Mouse (Mus musculus) embryonic facial prominence, embryonic 10.5 days (tissue): ENCODE measurements at regions not wholly inside any gene's neighbourhood (a gene's known extent, or its start where the extent isn't known, plus 50 kb on each side); places are given as distances from the start of the nearest gene placed in this dataset.

Experiments
- DNase-seq: peaks from one replicate; pipeline ENCODE4 v3.0.0-alpha.2; 2017; ENCODE audit warnings: low spot score
- H3K27ac ChIP-seq: fragments of 300-500 bp; sonication (generic); replicated peaks from 2 replicates; pipeline ENCODE4 v1.5.1; 2016; ENCODE audit warnings: mild to moderate bottlenecking
- H3K27me3 ChIP-seq: fragments of 300-500 bp; sonication (generic); replicated peaks from 2 replicates; pipeline ENCODE4 v1.6.1; 2016; ENCODE audit warnings: low read depth, mild to moderate bottlenecking; ENCODE audit not compliant: poor library complexity, severe bottlenecking
- H3K36me3 ChIP-seq: fragments of 300-500 bp; sonication (generic); replicated peaks from 2 replicates; pipeline ENCODE4 v1.6.1; 2016; ENCODE audit warnings: mild to moderate bottlenecking, moderate library complexity
- H3K4me1 ChIP-seq: fragments of 300-500 bp; sonication (generic); 2 replicates; pipeline ENCODE4 v1.6.1; 2016
- H3K4me3 ChIP-seq: fragments of 300-500 bp; sonication (generic); 2 replicates; pipeline ENCODE4 v1.5.1; 2016; ENCODE audit warnings: mild to moderate bottlenecking, moderate library complexity
- H3K9me3 ChIP-seq: fragments of 300-500 bp; sonication (generic); 2 replicates; pipeline ENCODE4 v1.6.1; 2016; ENCODE audit warnings: mild to moderate bottlenecking
- WGBS: fragments of 180-500 bp; shearing (Covaris S2); methylation state at CpG from one replicate; pipeline ENCODE4 v1.1.7; 2016; 5-methylcytosine and 5-hydroxymethylcytosine counted together

GRCm38 (mm10) chr3:146349393-146349792 is 55.0 kb upstream of the Ssx2ip start:
- H3K36me3 ChIP-seq = no peaks in the 10 kb centered on the region

GRCm38 (mm10) chr3:146350126-146350525 is 54.3 kb upstream of the Ssx2ip start:
- H3K27me3 ChIP-seq = peaks cover 12% of the 10 kb centered on the region; the same call in 1 of the 2 replicates
- H3K27ac ChIP-seq = no peak overlapping the region
- DNase-seq = no peak
- H3K9me3 ChIP-seq = no peaks in the 10 kb centered on the region
- H3K4me3 ChIP-seq = no peak overlapping the region
- 92% methylated on average over 9 of the region's 9 CpGs for WGBS
- no peaks in the 10 kb centered on the region for H3K36me3 ChIP-seq
- peaks cover 5% of the 10 kb centered on the region for H3K4me1 ChIP-seq

More at GRCm38 (mm10) chr3:146349393-146349792, 55.0 kb upstream of the Ssx2ip start:
- H3K9me3 ChIP-seq = no peaks in the 10 kb centered on the region
- peaks cover 5% of the 10 kb centered on the region for H3K4me1 ChIP-seq
- H3K27me3 ChIP-seq = peaks cover 12% of the 10 kb centered on the region; the same call in 1 of the 2 replicates
- DNase-seq = no peak
- 80% methylated on average over 8 of the region's 8 CpGs for WGBS
- H3K4me3 ChIP-seq = no peak overlapping the region
- H3K27ac ChIP-seq = no peak overlapping the region

GRCm38 (mm10) chr3:146351468-146351867 is 53.0 kb upstream of the Ssx2ip start:
- Histone ChIP-seq H3K4me3 (no peak overlapping the region), H3K9me3 (no peaks in the 10 kb centered on the region), H3K27me3 (0 out of 2 replicates have a peak, but pooled peaks cover 12% of the 10 kb centered on the region), H3K36me3 (no peaks in the 10 kb centered on the region), H3K27ac (no peak overlapping the region), H3K4me1 (no peaks in the 10 kb centered on the region)
- 92% methylated on average over 1 of the region's 1 CpGs for WGBS
- no peak for DNase-seq

- Histone ChIP-seq H3K4me3 (no peak overlapping the region), H3K4me1 (no peaks in the 10 kb centered on the region), H3K27me3 (0 out of 2 replicates have a peak, but pooled peaks cover 8% of the 10 kb centered on the region), H3K27ac (no peak overlapping the region), H3K36me3 (no peaks in the 10 kb centered on the region), H3K9me3 (no peaks in the 10 kb centered on the region)
- DNase-seq = no peak
- 86% methylated on average over 4 of the region's 4 CpGs for WGBS
Observed at GRCm38 (mm10) chr3:146352187-146352586, 52.3 kb upstream of the Ssx2ip start.

GRCm38 (mm10) chr3:146353961-146354360 is 50.5 kb upstream of the Ssx2ip start:
- DNase-seq = no peak

More at GRCm38 (mm10) chr3:146353961-146354360, 50.5 kb upstream of the Ssx2ip start:
- H3K27ac ChIP-seq = no peak overlapping the region
- WGBS = 91% methylated on average over 4 of the region's 4 CpGs
- no peaks in the 10 kb centered on the region for H3K36me3 ChIP-seq
- no peak overlapping the region for H3K4me3 ChIP-seq
- H3K9me3 ChIP-seq = no peaks in the 10 kb centered on the region
- no peaks in the 10 kb centered on the region for H3K27me3 ChIP-seq
- no peaks in the 10 kb centered on the region for H3K4me1 ChIP-seq
